Mouse (Mus musculus) embryonic fibroblast, embryonic 13.5 days (primary cell): ENCODE data around the gene Lingo1.

Source experiments
- CTCF ChIP-seq: IDR thresholded peaks from 2 replicates; pipeline ENCODE4 v1.5.1; 2011; ENCODE audit warnings: mild to moderate bottlenecking, control low read depth, low read length, moderate library complexity, borderline replicate concordance; ENCODE audit not compliant: insufficient read depth
- POLR2A ChIP-seq: IDR thresholded peaks from 2 replicates; pipeline ENCODE4 v1.6.1; 2011; ENCODE audit warnings: low read depth, mild to moderate bottlenecking, control low read depth, low read length, moderate library complexity

DNA sequence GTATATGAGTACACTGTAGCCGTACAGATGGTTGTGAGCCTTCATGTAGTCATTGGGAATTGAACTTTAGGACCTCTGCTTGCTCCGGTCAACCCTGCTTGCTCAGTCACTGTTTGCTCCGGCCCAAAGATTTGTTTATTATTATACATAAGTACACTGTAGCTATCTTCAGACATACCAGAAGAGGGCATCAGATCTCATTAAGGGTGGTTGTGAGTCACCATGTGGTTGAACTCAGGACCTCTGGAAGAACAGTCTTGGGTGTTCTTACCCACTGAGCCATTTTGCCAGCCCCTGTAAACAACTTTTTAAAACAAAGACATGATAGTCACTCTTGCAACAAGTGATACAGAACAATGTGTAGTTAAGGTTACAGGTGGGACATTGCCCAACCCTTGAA is 35.6 kb upstream of the Lingo1 start:
- no peak for TF ChIP-seq CTCF
- no peak for TF ChIP-seq POLR2A
